Mouse (Mus musculus) hindbrain, embryonic 11.5 days (tissue): ENCODE measurements at regions not wholly inside any gene's neighbourhood (a gene's known extent, or its start where the extent isn't known, plus 50 kb on each side); places are given as distances from the start of the nearest gene placed in this dataset.

Experiments
- ATAC-seq: fragments of 200-750 bp; cut with Nextera tagmentation; 2 replicates; pipeline ENCODE4 v1.8.0; 2017; ENCODE audit warnings: mild to moderate bottlenecking, moderate TSS enrichment, moderate library complexity; ENCODE audit not compliant: low FRiP score
- DNase-seq: peaks from one replicate; pipeline ENCODE4 v3.0.0-alpha.2; 2015; ENCODE audit warnings: low spot score
- H3K27ac ChIP-seq: fragments of 300-500 bp; sonication (generic); 2 replicates; pipeline ENCODE4 v1.5.1; 2014; ENCODE audit warnings: mild to moderate bottlenecking, low read depth, low read length
- H3K27me3 ChIP-seq: fragments of 300-500 bp; sonication (generic); 2 replicates; pipeline ENCODE4 v1.6.1; 2014; ENCODE audit warnings: mild to moderate bottlenecking, low read length, moderate library complexity, mixed read lengths; ENCODE audit not compliant: control insufficient read depth, insufficient read depth
- H3K36me3 ChIP-seq: fragments of 300-500 bp; sonication (generic); 2 replicates; pipeline ENCODE4 v1.6.1; 2014; ENCODE audit warnings: mild to moderate bottlenecking, low read length, moderate library complexity, mixed read lengths; ENCODE audit not compliant: control insufficient read depth, insufficient read depth
- H3K4me1 ChIP-seq: fragments of 300-500 bp; sonication (generic); replicated peaks from 2 replicates; pipeline ENCODE4 v1.6.1; 2014; ENCODE audit warnings: low read length, mixed read lengths; ENCODE audit not compliant: control insufficient read depth, insufficient read depth
- H3K4me2 ChIP-seq: fragments of 300-500 bp; sonication (generic); replicated peaks from 2 replicates; pipeline ENCODE4 v1.6.1; 2014; ENCODE audit warnings: mild to moderate bottlenecking, low read depth, low read length
- H3K4me3 ChIP-seq: fragments of 300-500 bp; sonication (generic); 2 replicates; pipeline ENCODE4 v1.5.1; 2014; ENCODE audit warnings: low read depth, low read length
- H3K9ac ChIP-seq: fragments of 300-500 bp; sonication (generic); 2 replicates; pipeline ENCODE4 v1.6.1; 2014; ENCODE audit warnings: low read depth, low read length
- H3K9me3 ChIP-seq: fragments of 300-500 bp; sonication (generic); 2 replicates; pipeline ENCODE4 v1.6.1; 2016; ENCODE audit warnings: low read length; ENCODE audit not compliant: control insufficient read depth
- WGBS: fragments of 180-500 bp; shearing (Covaris S2); extraction: QIAGEN DNeasy Blood & Tissue Kit; methylation state at CpG from one replicate; pipeline ENCODE4 v1.1.7; 2014; 5-methylcytosine and 5-hydroxymethylcytosine counted together

GRCm38 (mm10) chr1:56344952-56345351, 292.3 kb downstream of the Hsfy2 start:
- no peaks in the 10 kb centered on the region for H3K4me1 ChIP-seq
- no peaks in the 10 kb centered on the region for H3K36me3 ChIP-seq
- no peaks in the 10 kb centered on the region for H3K27me3 ChIP-seq
- DNase-seq (no peak), ATAC-seq (no peak)
- H3K9ac ChIP-seq: no peak overlapping the region
- WGBS: 58% methylated on average over 6 of the region's 6 CpGs
- H3K4me3 ChIP-seq: no peak overlapping the region
- no peak overlapping the region for H3K27ac ChIP-seq
- H3K9me3 ChIP-seq: no peaks in the 10 kb centered on the region
- no peak overlapping the region for H3K4me2 ChIP-seq

- Histone ChIP-seq H3K27me3 (no peaks in the 10 kb centered on the region), H3K4me3 (no peak overlapping the region), H3K27ac (no peak overlapping the region), H3K36me3 (no peaks in the 10 kb centered on the region), H3K9me3 (no peaks in the 10 kb centered on the region), H3K9ac (no peak overlapping the region), H3K4me2 (no peak overlapping the region), H3K4me1 (no peaks in the 10 kb centered on the region)
- WGBS: 86% methylated on average over 5 of the region's 5 CpGs
- DNase-seq: no peak
- no peak for ATAC-seq
These were observed 309.9 kb downstream of the Hsfy2 start for GRCm38 (mm10) chr1:56327381-56327780.

GRCm38 (mm10) chr1:56308586-56308985, 328.6 kb downstream of the Hsfy2 start:
- H3K4me2 ChIP-seq: no peak overlapping the region
- WGBS: 86% methylated on average over 3 of the region's 3 CpGs
- H3K4me3 ChIP-seq: no peak overlapping the region

GRCm38 (mm10) chr1:56294391-56294790, 342.8 kb downstream of the Hsfy2 start:
- no peaks in the 10 kb centered on the region for H3K27me3 ChIP-seq
- 78% methylated on average over 2 of the region's 2 CpGs for WGBS
- H3K9me3 ChIP-seq: no peaks in the 10 kb centered on the region
- no peak overlapping the region for H3K9ac ChIP-seq
- H3K27ac ChIP-seq: no peak overlapping the region
- ATAC-seq (no peak), DNase-seq (no peak)
- H3K4me1 ChIP-seq: no peaks in the 10 kb centered on the region
- H3K4me2 ChIP-seq: no peak overlapping the region
- no peak overlapping the region for H3K4me3 ChIP-seq
- no peaks in the 10 kb centered on the region for H3K36me3 ChIP-seq

More at GRCm38 (mm10) chr1:56308586-56308985, 328.6 kb downstream of the Hsfy2 start:
- Histone ChIP-seq H3K9ac (no peak overlapping the region), H3K27ac (no peak overlapping the region), H3K27me3 (no peaks in the 10 kb centered on the region), H3K4me1 (no peaks in the 10 kb centered on the region), H3K36me3 (no peaks in the 10 kb centered on the region), H3K9me3 (no peaks in the 10 kb centered on the region)
- ATAC-seq (no peak), DNase-seq (no peak)

GRCm38 (mm10) chr1:56289748-56290147, 347.5 kb downstream of the Hsfy2 start:
- no peak overlapping the region for H3K4me2 ChIP-seq
- no peaks in the 10 kb centered on the region for H3K9me3 ChIP-seq
- H3K36me3 ChIP-seq: no peaks in the 10 kb centered on the region
- no peak overlapping the region for H3K9ac ChIP-seq
- no peaks in the 10 kb centered on the region for H3K4me1 ChIP-seq
- H3K4me3 ChIP-seq: no peak overlapping the region
- DNase-seq: no peak
- no peaks in the 10 kb centered on the region for H3K27me3 ChIP-seq
- no peak overlapping the region for H3K27ac ChIP-seq
- 73% methylated on average over 1 of the region's 1 CpGs for WGBS
- no peak for ATAC-seq

GRCm38 (mm10) chr1:56286386-56287045, 350.7 kb downstream of the Hsfy2 start:
- peak; percentile 3 for DNase-seq

GRCm38 (mm10) chr1:56261708-56262107, 375.5 kb downstream of the Hsfy2 start:
- Histone ChIP-seq H3K4me3 (no peak overlapping the region), H3K4me1 (no peaks in the 10 kb centered on the region), H3K27ac (no peak overlapping the region), H3K9me3 (no peaks in the 10 kb centered on the region), H3K9ac (no peak overlapping the region), H3K27me3 (no peaks in the 10 kb centered on the region), H3K4me2 (no peak overlapping the region), H3K36me3 (no peaks in the 10 kb centered on the region)
- no peak for DNase-seq
- no peak for ATAC-seq
- 71% methylated on average over 2 of the region's 2 CpGs for WGBS

More at GRCm38 (mm10) chr1:56286386-56287045, 350.7 kb downstream of the Hsfy2 start:
- no peak overlapping the region for H3K4me3 ChIP-seq
- H3K27ac ChIP-seq: no peak overlapping the region
- no peaks in the 10 kb centered on the region for H3K9me3 ChIP-seq
- no peaks in the 10 kb centered on the region for H3K36me3 ChIP-seq
- H3K9ac ChIP-seq: no peak overlapping the region
- 64% methylated on average over 12 of the region's 12 CpGs for WGBS
- ATAC-seq: no peak
- no peaks in the 10 kb centered on the region for H3K4me1 ChIP-seq
- no peaks in the 10 kb centered on the region for H3K27me3 ChIP-seq
- no peak overlapping the region for H3K4me2 ChIP-seq

- no peak overlapping the region for H3K9ac ChIP-seq
- no peaks in the 10 kb centered on the region for H3K36me3 ChIP-seq
- H3K27ac ChIP-seq: no peak overlapping the region
- no peaks in the 10 kb centered on the region for H3K9me3 ChIP-seq
- H3K4me3 ChIP-seq: no peak overlapping the region
- H3K27me3 ChIP-seq: no peaks in the 10 kb centered on the region
- no peak for ATAC-seq
- no peak for DNase-seq
- H3K4me1 ChIP-seq: no peaks in the 10 kb centered on the region
- H3K4me2 ChIP-seq: no peak overlapping the region
- WGBS: 83% methylated on average over 2 of the region's 2 CpGs
These were observed 376.5 kb downstream of the Hsfy2 start for GRCm38 (mm10) chr1:56260759-56261158.

- 93% methylated on average over 5 of the region's 5 CpGs for whole genome bisulfite sequencing
These were observed 380.3 kb downstream of the Hsfy2 start for GRCm38 (mm10) chr1:56256839-56257490.

More at GRCm38 (mm10) chr1:56256839-56257490, 380.3 kb downstream of the Hsfy2 start:
- H3K27me3 ChIP-seq: no peaks in the 10 kb centered on the region
- H3K27ac ChIP-seq: no peak overlapping the region
- no peaks in the 10 kb centered on the region for H3K9me3 ChIP-seq
- H3K4me2 ChIP-seq: no peak overlapping the region
- H3K4me1 ChIP-seq: no peaks in the 10 kb centered on the region
- ATAC-seq (no peak), DNase-seq (no peak)
- no peak overlapping the region for H3K4me3 ChIP-seq
- no peaks in the 10 kb centered on the region for H3K36me3 ChIP-seq
- H3K9ac ChIP-seq: no peak overlapping the region
